ENCODE assay signal across 15 mouse cellular contexts in the genomic region with DNA sequence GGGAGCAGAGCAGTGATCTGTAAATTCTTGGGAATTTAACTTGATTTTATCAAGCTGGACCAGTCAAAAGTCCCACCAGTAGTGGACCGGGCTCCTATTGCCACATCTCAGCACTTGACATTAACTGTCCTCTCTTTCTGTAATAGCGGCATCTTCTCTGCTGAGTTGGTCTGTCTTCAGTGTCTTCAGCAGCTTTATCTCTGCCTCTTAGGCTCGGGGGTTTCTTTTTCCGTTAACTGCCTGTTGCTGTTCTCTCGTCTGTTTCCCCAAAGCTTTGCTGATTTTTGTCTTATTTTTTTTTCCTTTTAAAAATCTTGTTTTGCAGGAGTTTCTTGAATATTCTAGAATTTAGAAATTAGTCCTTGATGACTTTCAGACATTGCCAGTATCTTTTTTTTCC.
"Had no signal": no experiment of that assay in that cellular context is flagged by ENCODE, and none has a peak within 500 bp of the region (broad histone marks: within the 10 kb centered on the region; RNA-seq: fewer than 3 reads in every experiment).

No protein-coding gene starts in this region.

- H3K27ac ChIP-seq: kidney, postnatal 0 days; layer of hippocampus, adult 2 months; limb, embryonic 10.5 days; limb, embryonic 13.5 days; macrophage; midbrain, embryonic 12.5 days; midbrain, embryonic 15.5 days had no signal

- H3K9me3 ChIP-seq: limb, embryonic 10.5 days; limb, embryonic 13.5 days; midbrain, embryonic 12.5 days; midbrain, embryonic 15.5 days had no signal

- H3K4me1 ChIP-seq: midbrain, embryonic 12.5 days; midbrain, embryonic 15.5 days had no signal

- H3K4me3 ChIP-seq: layer of hippocampus, adult 2 months; limb, embryonic 10.5 days; limb, embryonic 13.5 days; midbrain, embryonic 12.5 days; midbrain, embryonic 15.5 days; myocyte had no signal

- H3K27me3 ChIP-seq: limb, embryonic 13.5 days; midbrain, embryonic 15.5 days had no signal

- H3K9ac ChIP-seq: limb, embryonic 13.5 days; lung, embryonic 14.5 days; midbrain, embryonic 12.5 days; midbrain, embryonic 15.5 days had no signal

- DNase-seq: kidney, adult 2 months; kidney, postnatal 25 days; layer of hippocampus, adult 9-11 months; lung, embryonic 14.5 days; thymus, postnatal 25 days had no signal

- ATAC-seq: intestine, postnatal 0 days; lung, postnatal 0 days; midbrain, embryonic 15.5 days had no signal

- H3K36me3 ChIP-seq: limb, embryonic 10.5 days; limb, embryonic 13.5 days; midbrain, embryonic 12.5 days; midbrain, embryonic 15.5 days had no signal

- H3K4me2 ChIP-seq: limb, embryonic 13.5 days; lung, embryonic 14.5 days; midbrain, embryonic 12.5 days; midbrain, embryonic 15.5 days had no signal
